Mouse (Mus musculus) myocyte (in vitro differentiated cells): ENCODE results near the gene Fiz1.
"Not testable (repeated sequence)": the region's sequence is repeated elsewhere in the genome, so short reads cannot be mapped to it uniquely, and the experiment has no call there.

Experiments
- CEBPB ChIP-seq: IDR thresholded peaks from 2 replicates; pipeline ENCODE4 v1.6.1; 2011; ENCODE audit warnings: mild to moderate bottlenecking, moderate library complexity; ENCODE audit not compliant: poor library complexity, insufficient read depth, severe bottlenecking
- E2F4 ChIP-seq: IDR thresholded peaks from one replicate; pipeline ENCODE4 v1.6.1; 2011; ENCODE audit warnings: mild to moderate bottlenecking, control low read depth, moderate library complexity; ENCODE audit not compliant: insufficient read depth
- MAX ChIP-seq: IDR thresholded peaks from one replicate; pipeline ENCODE4 v1.6.1; 2011; ENCODE audit warnings: low read depth, mild to moderate bottlenecking, control low read depth
- MYOD1 ChIP-seq, 3 experiments: IDR thresholded peaks; one replicate each; pipeline ENCODE4 v1.6.1; 2011; ENCODE audit warnings: control low read depth in 2 of 3, low read depth in 2 of 3, mild to moderate bottlenecking in 2 of 3, moderate library complexity in 1 of 3; ENCODE audit not compliant: insufficient read length in 2 of 3, control insufficient read depth in 1 of 3
- MYOG ChIP-seq, 3 experiments: IDR thresholded peaks; one replicate each; pipeline ENCODE4 v1.6.1; 2011; ENCODE audit warnings: control low read depth in 2 of 3, low read depth in 2 of 3, mild to moderate bottlenecking in 2 of 3; ENCODE audit not compliant: insufficient read length in 2 of 3, control insufficient read depth in 1 of 3, insufficient read depth in 1 of 3
- POLR2A ChIP-seq: IDR thresholded peaks from one replicate; pipeline ENCODE4 v1.6.1; 2011; ENCODE audit warnings: low read depth, mild to moderate bottlenecking, control low read depth, moderate library complexity; ENCODE audit not compliant: insufficient read length
- POLR2AphosphoS2 ChIP-seq: IDR thresholded peaks from one replicate; pipeline ENCODE4 v1.6.1; 2011; ENCODE audit warnings: low read depth, control low read depth; ENCODE audit not compliant: insufficient read length
- REST ChIP-seq: IDR thresholded peaks from one replicate; pipeline ENCODE4 v1.6.1; 2011; ENCODE audit warnings: mild to moderate bottlenecking, control low read depth, moderate library complexity; ENCODE audit not compliant: insufficient read depth, insufficient read length
- SRF ChIP-seq: IDR thresholded peaks from one replicate; pipeline ENCODE4 v1.6.1; 2011; ENCODE audit warnings: low read depth; ENCODE audit not compliant: control insufficient read depth, insufficient read length
- TCF12 ChIP-seq: IDR thresholded peaks from one replicate; pipeline ENCODE4 v1.6.1; 2011; ENCODE audit warnings: mild to moderate bottlenecking, control low read depth; ENCODE audit not compliant: poor library complexity, insufficient read depth, severe bottlenecking
- TCF3 ChIP-seq: IDR thresholded peaks from one replicate; pipeline ENCODE4 v1.6.1; 2011; ENCODE audit warnings: low read depth, control low read depth; ENCODE audit not compliant: insufficient read length
- USF1 ChIP-seq: IDR thresholded peaks from one replicate; pipeline ENCODE4 v1.6.1; 2011; ENCODE audit warnings: low read depth, mild to moderate bottlenecking, control low read depth, moderate library complexity

DNA sequence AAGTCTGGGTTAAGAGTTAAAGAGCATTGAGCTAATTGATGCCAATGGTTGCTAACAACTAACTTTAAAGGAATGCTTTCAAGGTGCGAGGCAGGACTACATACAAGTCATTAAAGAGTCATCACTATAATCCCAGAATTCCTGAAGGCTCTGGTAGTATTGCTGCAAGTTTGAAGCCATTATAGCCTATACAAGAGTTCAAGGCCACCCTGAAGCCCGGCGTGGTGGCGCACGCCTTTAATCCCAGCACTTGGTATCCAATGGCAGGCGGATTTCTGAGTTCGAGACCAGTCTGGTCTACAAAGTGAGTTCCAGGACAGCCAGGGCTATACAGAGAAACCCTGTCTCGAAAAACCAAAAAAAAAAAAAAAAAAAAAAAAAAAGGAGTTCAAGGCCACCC is 5.1 kb upstream of the Fiz1 start:
- TF ChIP-seq MYOD1 (IDR thresholded peaks at IDR 0.05; ENCODE audit: control insufficient read depth in 1 of 3, insufficient read length in 2 of 3, low read depth in 2 of 3); USF1; POLR2A; MAX; MYOG (IDR thresholded peaks at IDR 0.05; ENCODE audit: control insufficient read depth in 1 of 3, insufficient read depth in 1 of 3, insufficient read length in 2 of 3, low read depth in 2 of 3); E2F4; CEBPB; REST; TCF3; TCF12; SRF; POLR2AphosphoS2: not testable (repeated sequence)
